Mouse (Mus musculus) splenic B cell, adult 2 months (primary cell): ENCODE measurements around the gene Calr4.
A peak's percentile ranks its signal among the peaks of the same experiment; 100 is the strongest.

Experiments
- DNase-seq: peaks from one replicate; pipeline ENCODE4 v3.0.0-alpha.2; 2011; ENCODE audit warnings: low read depth, low spot score
- H3K27me3 ChIP-seq: 2 replicates; pipeline ENCODE4 v1.6.1; 2012; ENCODE audit warnings: mild to moderate bottlenecking, low read length, moderate library complexity, mixed read lengths; ENCODE audit not compliant: control insufficient read depth, poor library complexity, insufficient read depth, severe bottlenecking
- H3K36me3 ChIP-seq: 2 replicates; pipeline ENCODE4 v1.6.1; 2012; ENCODE audit warnings: mild to moderate bottlenecking, low read length, moderate library complexity, mixed read lengths; ENCODE audit not compliant: control insufficient read depth, poor library complexity, insufficient read depth, severe bottlenecking

The Calr4 gene

DNA sequence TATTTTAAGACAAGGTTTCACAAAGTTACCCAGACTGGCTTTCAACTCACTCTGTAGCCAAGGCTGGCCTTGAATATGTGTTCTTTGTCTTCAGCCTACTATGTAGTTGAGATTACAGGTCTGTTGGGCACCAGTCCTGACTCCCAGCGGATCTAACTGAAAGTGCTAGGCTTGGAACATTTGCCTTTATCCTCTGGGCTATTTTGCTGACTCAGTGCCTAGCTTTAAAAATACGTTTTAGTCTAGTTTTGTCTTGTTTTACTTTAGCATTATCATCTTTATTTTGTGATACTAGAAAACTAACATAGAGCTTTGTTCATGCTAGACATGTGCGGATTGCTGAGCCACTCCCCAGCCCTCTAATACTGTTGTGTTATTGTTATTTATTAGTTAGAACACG lies 17.9 kb downstream of the Calr4 start:
- no peaks in the 10 kb centered on the region for H3K27me3 ChIP-seq
- no peak for DNase-seq
- H3K36me3 ChIP-seq: no peaks in the 10 kb centered on the region

- no peak for DNase-seq
- Histone ChIP-seq H3K36me3 (no peaks in the 10 kb centered on the region), H3K27me3 (no peaks in the 10 kb centered on the region)
Measured at GRCm38 (mm10) chr4:109253664-109254151, 19.4 kb downstream of the Calr4 start.

DNA sequence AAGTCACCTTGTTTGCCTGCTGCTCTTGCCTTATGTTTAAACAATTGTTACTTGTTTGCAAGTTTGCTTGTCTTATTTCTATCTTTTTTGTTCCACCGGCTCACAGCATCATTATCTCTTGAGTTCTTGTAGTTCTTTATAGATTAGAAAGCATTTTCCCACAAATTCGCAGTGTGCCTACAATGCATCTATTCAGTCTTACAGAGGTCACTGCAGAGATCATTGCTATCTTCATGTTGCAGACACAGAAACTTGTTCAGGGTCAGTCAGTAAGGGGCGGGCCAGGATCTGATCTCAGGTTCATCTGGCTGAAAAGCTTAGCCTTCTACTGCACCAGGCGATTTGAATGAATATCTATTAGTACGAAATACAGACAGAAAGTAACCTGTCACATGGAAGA lies 20.2 kb downstream of the Calr4 start:
- no peaks in the 10 kb centered on the region for H3K27me3 ChIP-seq
- no peak for DNase-seq
- no peaks in the 10 kb centered on the region for H3K36me3 ChIP-seq

GRCm38 (mm10) chr4:109255321-109255720 lies 21.0 kb downstream of the Calr4 start:
- Histone ChIP-seq H3K27me3 (no peaks in the 10 kb centered on the region), H3K36me3 (no peaks in the 10 kb centered on the region)
- DNase-seq: no peak

GRCm38 (mm10) chr4:109255727-109256417 lies 21.6 kb downstream of the Calr4 start:
- DNase-seq: no peak
- no peaks in the 10 kb centered on the region for H3K27me3 ChIP-seq
- no peaks in the 10 kb centered on the region for H3K36me3 ChIP-seq

- Histone ChIP-seq H3K27me3 (no peaks in the 10 kb centered on the region), H3K36me3 (no peaks in the 10 kb centered on the region)
- DNase-seq: no peak
Measured at GRCm38 (mm10) chr4:109256791-109257190, 22.5 kb downstream of the Calr4 start.

GRCm38 (mm10) chr4:109257639-109258038 lies 23.4 kb downstream of the Calr4 start:
- no peak for DNase-seq
- H3K36me3 ChIP-seq: no peaks in the 10 kb centered on the region
- no peaks in the 10 kb centered on the region for H3K27me3 ChIP-seq

DNA sequence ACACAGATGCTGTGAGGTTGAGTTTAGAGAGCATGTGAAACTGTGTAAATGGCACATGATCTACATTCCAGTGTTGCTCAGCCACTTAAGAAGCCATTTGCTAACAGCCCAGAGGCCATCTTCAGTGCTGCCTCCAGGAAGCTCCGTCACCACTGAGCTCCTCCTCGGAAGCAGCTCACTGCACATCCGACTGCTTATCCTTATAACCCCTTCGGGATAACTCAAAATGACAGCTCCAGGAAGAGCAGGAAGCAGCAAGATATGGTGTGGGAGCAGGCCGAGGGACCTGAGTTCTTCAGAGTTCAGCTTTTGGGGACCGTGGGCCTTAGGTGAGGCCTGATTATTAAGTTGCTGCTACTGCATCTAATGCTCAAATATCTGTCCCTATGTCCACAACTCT lies 27.8 kb downstream of the Calr4 start:
- H3K36me3 ChIP-seq: no peaks in the 10 kb centered on the region
- no peak for DNase-seq
- no peaks in the 10 kb centered on the region for H3K27me3 ChIP-seq

- no peaks in the 10 kb centered on the region for H3K27me3 ChIP-seq
- no peak for DNase-seq
- H3K36me3 ChIP-seq: no peaks in the 10 kb centered on the region
Measured at GRCm38 (mm10) chr4:109266056-109266455, 31.8 kb downstream of the Calr4 start.

- H3K36me3 ChIP-seq: no peaks in the 10 kb centered on the region
- no peaks in the 10 kb centered on the region for H3K27me3 ChIP-seq
- no peak for DNase-seq
Measured at GRCm38 (mm10) chr4:109266744-109267143, 32.5 kb downstream of the Calr4 start.

GRCm38 (mm10) chr4:109267452-109267851 lies 33.2 kb downstream of the Calr4 start:
- H3K27me3 ChIP-seq: no peaks in the 10 kb centered on the region
- no peak for DNase-seq
- no peaks in the 10 kb centered on the region for H3K36me3 ChIP-seq

DNA sequence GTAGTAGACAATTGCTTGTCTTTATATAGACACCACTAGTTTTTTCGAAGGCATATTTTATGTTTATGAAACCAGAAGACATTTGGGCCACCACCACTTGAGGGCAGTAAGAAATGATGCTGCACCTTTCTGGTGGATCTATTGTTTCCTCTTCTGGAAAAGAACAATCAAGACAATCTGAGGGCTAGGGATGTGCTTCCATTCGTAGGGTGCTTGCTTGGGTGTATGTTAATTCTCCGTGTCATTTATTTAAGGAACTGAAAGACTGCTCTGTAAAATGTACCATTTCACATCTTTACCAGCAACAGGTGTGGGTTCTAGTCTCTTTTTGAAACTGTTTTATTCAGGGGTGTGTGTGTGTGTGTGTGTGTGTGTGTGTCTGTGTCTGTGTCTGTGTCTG lies 34.6 kb downstream of the Calr4 start:
- Histone ChIP-seq H3K27me3 (no peaks in the 10 kb centered on the region), H3K36me3 (no peaks in the 10 kb centered on the region)
- DNase-seq: peak; percentile 38

DNA sequence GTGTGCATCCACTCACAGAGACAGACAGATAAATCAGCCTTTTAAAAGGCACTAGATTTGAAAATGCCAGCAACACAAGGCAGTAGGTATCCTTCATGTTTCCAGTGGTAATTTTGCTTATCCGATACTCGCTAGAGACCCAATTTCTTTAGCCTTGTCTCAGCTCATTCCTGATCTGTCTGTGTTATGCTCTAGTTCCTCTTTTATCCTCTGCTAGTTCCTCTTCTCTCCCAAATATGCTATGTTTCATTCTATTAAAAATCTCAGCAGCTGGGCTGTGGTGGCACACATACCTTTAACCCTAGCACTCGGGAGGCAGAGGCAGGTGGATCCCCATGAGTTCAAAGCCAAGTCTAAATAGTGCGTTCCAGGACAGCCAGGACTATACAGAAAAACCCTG lies 37.5 kb downstream of the Calr4 start:
- H3K27me3 ChIP-seq: no peaks in the 10 kb centered on the region
- DNase-seq: no peak
- no peaks in the 10 kb centered on the region for H3K36me3 ChIP-seq

GRCm38 (mm10) chr4:109273586-109274240 lies 39.4 kb downstream of the Calr4 start:
- H3K36me3 ChIP-seq: no peaks in the 10 kb centered on the region
- DNase-seq: no peak
- H3K27me3 ChIP-seq: no peaks in the 10 kb centered on the region

DNA sequence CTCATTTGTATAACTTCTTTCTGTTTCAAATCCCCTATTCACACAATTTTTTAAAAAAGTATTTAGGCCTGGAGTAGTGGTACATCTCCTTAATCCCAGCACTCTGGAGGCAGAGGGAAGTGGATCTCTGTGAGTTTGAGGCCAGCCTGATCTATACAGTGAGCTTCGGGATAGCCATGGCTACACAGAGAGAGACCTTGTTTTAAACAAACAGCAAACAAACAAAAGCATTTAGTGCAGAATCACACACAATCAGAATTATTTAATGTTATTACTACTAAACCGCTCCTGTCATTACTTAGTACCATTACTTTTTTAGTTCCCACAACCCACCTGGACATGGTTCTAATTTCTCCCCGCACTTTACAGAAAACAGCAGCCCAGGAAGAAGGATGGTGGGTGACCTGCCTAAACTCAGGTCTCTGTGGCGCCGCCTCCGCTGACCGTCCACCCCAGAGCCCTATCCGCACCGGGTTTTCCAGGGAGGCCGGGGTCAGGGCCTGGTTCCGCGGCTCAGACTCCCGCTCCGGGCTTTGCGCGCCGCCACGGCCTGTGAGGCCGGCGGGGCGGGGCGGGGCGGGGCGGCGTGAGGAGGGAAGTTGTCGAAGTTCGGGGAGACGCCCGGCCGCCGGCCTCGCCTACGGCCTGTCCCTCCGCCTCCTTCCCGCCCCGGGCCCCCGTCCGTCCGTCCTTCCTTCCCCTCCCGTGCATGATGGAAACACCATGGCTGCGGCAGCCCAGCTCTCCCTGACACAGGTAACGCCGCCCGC lies 45.6 kb downstream of the Calr4 start, which contains the start of gene Eps15:
TSS of gene Eps15 (plus strand) at position 580 of the 770 bp plus-strand sequence.
- peak; percentile 93 for DNase-seq
- Histone ChIP-seq H3K36me3 (no peaks in the 10 kb centered on the region), H3K27me3 (no peaks in the 10 kb centered on the region)
